In genomic region chr12:108037446-108037845, GRCm38 (mm10) we compare ENCODE assay signal across 19 mouse cellular contexts. TPM values are rescaled to one million over a fixed set of nuclear protein-coding genes. Genes with fewer than 3 reads are reported as not detected.
A peak's percentile ranks its signal among the peaks of the same experiment; 100 is the strongest.
DNase-seq lines count a peak whose midpoint lies in the region; ATAC-seq lines count a peak whose summit lies in the region.
"Had no signal": no experiment of that assay in that cellular context is flagged by ENCODE, and none has a peak within 500 bp of the region (broad histone marks: within the 10 kb centered on the region; RNA-seq: fewer than 3 reads in every experiment).

No protein-coding gene starts in this region.

- no peak overlapping the region for H3K27ac ChIP-seq in kidney, embryonic 16.5 days (ENCODE audit: low read length)
- no peak overlapping the region for H3K27ac ChIP-seq in kidney, embryonic 15.5 days
- H3K27ac ChIP-seq in intestine, embryonic 14.5 days (ENCODE audit: low read depth), result peak overlapping the region; percentile 59; the same call in 1 of the 2 replicates
- peak overlapping the region; percentile 82 for H3K27ac ChIP-seq in intestine, embryonic 16.5 days (ENCODE audit: low read length)
- H3K27ac ChIP-seq: embryonic facial prominence, embryonic 13.5 days; forebrain, embryonic 12.5 days; hindbrain, embryonic 15.5 days had no signal

- peaks cover 4% of the 10 kb centered on the region; the same call in 1 of the 2 replicates for H3K4me1 ChIP-seq in kidney, embryonic 16.5 days (ENCODE audit: insufficient read depth, low read length)
- H3K4me1 ChIP-seq in kidney, embryonic 15.5 days, result peaks cover 14% of the 10 kb centered on the region; the same call in 1 of the 2 replicates
- no peaks in the 10 kb centered on the region for H3K4me1 ChIP-seq in intestine, embryonic 14.5 days (replicated peaks; ENCODE audit: control insufficient read depth, insufficient read depth, low read length)
- H3K4me1 ChIP-seq in intestine, embryonic 16.5 days (ENCODE audit: control insufficient read depth, insufficient read depth, low read length), result peaks cover 14% of the 10 kb centered on the region
- H3K4me1 ChIP-seq: embryonic facial prominence, embryonic 13.5 days; forebrain, embryonic 12.5 days; hindbrain, embryonic 15.5 days had no signal

- intact Hi-C loops in left cerebral cortex, postnatal 4 days (cut with DNase I), result no loop called here

- no peak for DNase-seq in intestine, embryonic 14.5 days (ENCODE audit: low spot score)
- peak; percentile 87 for DNase-seq in yolk sac, embryonic 10.5 days (ENCODE audit: low spot score)
- no peak for DNase-seq in left cerebral cortex, postnatal 4 days
- DNase-seq: adrenal gland, postnatal 14 days; cerebellum, adult 11-12 months; cerebellum, adult 9-10 months; cerebellum, postnatal 25 days; gastrocnemius, postnatal 10 days had no signal

- H3K36me3 ChIP-seq in kidney, embryonic 16.5 days (ENCODE audit: insufficient read depth, low read length), result no peaks in the 10 kb centered on the region
- no peaks in the 10 kb centered on the region for H3K36me3 ChIP-seq in kidney, embryonic 15.5 days
- no peaks in the 10 kb centered on the region for H3K36me3 ChIP-seq in intestine, embryonic 14.5 days (ENCODE audit: control insufficient read depth, insufficient read depth, low read length)
- H3K36me3 ChIP-seq in intestine, embryonic 16.5 days (ENCODE audit: control insufficient read depth, insufficient read depth, low read length), result no peaks in the 10 kb centered on the region
- H3K36me3 ChIP-seq: embryonic facial prominence, embryonic 13.5 days; forebrain, embryonic 12.5 days; heart, embryonic 12.5 days; hindbrain, embryonic 15.5 days had no signal

- H3K27me3 ChIP-seq in kidney, embryonic 16.5 days (ENCODE audit: insufficient read depth, low read length), result peaks cover 3% of the 10 kb centered on the region; the same call in 1 of the 2 replicates
- H3K27me3 ChIP-seq in kidney, embryonic 15.5 days, result no peaks in the 10 kb centered on the region; the same call in 1 of the 2 replicates
- no peaks in the 10 kb centered on the region for H3K27me3 ChIP-seq in intestine, embryonic 14.5 days (replicated peaks; ENCODE audit: control insufficient read depth, insufficient read depth, low read length)
- H3K27me3 ChIP-seq in intestine, embryonic 16.5 days (replicated peaks; ENCODE audit: control insufficient read depth, insufficient read depth, low read length), result no peaks in the 10 kb centered on the region
- H3K27me3 ChIP-seq: CH12.LX; embryonic facial prominence, embryonic 13.5 days; forebrain, embryonic 12.5 days had no signal

- ATAC-seq in kidney, embryonic 16.5 days (ENCODE audit: low FRiP score, low TSS enrichment), result no peak
- no peak for ATAC-seq in kidney, embryonic 15.5 days (replicated peaks; ENCODE audit: low FRiP score)
- ATAC-seq in intestine, embryonic 14.5 days (replicated peaks; ENCODE audit: low FRiP score, low TSS enrichment, low read depth), result peak; percentile 56
- ATAC-seq in intestine, embryonic 16.5 days, result peak; percentile 78
- ATAC-seq: activated CD4-positive, CD25-positive, alpha-beta regulatory T cell, adult 4 months; forebrain, embryonic 16.5 days; Patski had no signal

- no peak overlapping the region for H3K4me3 ChIP-seq in kidney, embryonic 16.5 days (ENCODE audit: low read length)
- H3K4me3 ChIP-seq in kidney, embryonic 15.5 days (replicated peaks), result no peak overlapping the region
- H3K4me3 ChIP-seq in intestine, embryonic 14.5 days (ENCODE audit: low read depth, low read length), result no peak overlapping the region
- H3K4me3 ChIP-seq in intestine, embryonic 16.5 days (ENCODE audit: low read length), result no peak overlapping the region
- H3K4me3 ChIP-seq: embryonic facial prominence, embryonic 13.5 days; forebrain, embryonic 12.5 days; heart, embryonic 12.5 days; hindbrain, embryonic 15.5 days had no signal

- H3K9ac ChIP-seq in kidney, embryonic 16.5 days (replicated peaks; ENCODE audit: low read length), result 0 out of 2 replicates have a peak overlapping the region, but pooled peaks have one; percentile 31
- H3K9ac ChIP-seq in kidney, embryonic 15.5 days, result no peak overlapping the region
- no peak overlapping the region for H3K9ac ChIP-seq in intestine, embryonic 14.5 days (ENCODE audit: low read length)
- H3K9ac ChIP-seq in intestine, embryonic 16.5 days (ENCODE audit: low read depth, low read length), result no peak overlapping the region; the same call in 1 of the 2 replicates
- H3K9ac ChIP-seq: embryonic facial prominence, embryonic 13.5 days; forebrain, embryonic 12.5 days; heart, embryonic 12.5 days; hindbrain, embryonic 15.5 days had no signal

- no peak overlapping the region for H3K4me2 ChIP-seq in kidney, embryonic 16.5 days (replicated peaks; ENCODE audit: low read depth, low read length)
- H3K4me2 ChIP-seq in kidney, embryonic 15.5 days, result no peak overlapping the region
- no peak overlapping the region for H3K4me2 ChIP-seq in intestine, embryonic 14.5 days (ENCODE audit: low read length)
- 0 out of 2 replicates have a peak overlapping the region, but pooled peaks have one; percentile 2 for H3K4me2 ChIP-seq in intestine, embryonic 16.5 days (ENCODE audit: low read depth, low read length)
- H3K4me2 ChIP-seq: embryonic facial prominence, embryonic 13.5 days; forebrain, embryonic 12.5 days; heart, embryonic 12.5 days; hindbrain, embryonic 15.5 days had no signal

- no peaks in the 10 kb centered on the region for H3K9me3 ChIP-seq in kidney, embryonic 16.5 days (ENCODE audit: low read length)
- no peaks in the 10 kb centered on the region for H3K9me3 ChIP-seq in kidney, embryonic 15.5 days (replicated peaks)
- H3K9me3 ChIP-seq in intestine, embryonic 14.5 days (ENCODE audit: control insufficient read depth, low read length), result no peaks in the 10 kb centered on the region
- H3K9me3 ChIP-seq in intestine, embryonic 16.5 days (ENCODE audit: control insufficient read depth, low read length), result no peaks in the 10 kb centered on the region
- H3K9me3 ChIP-seq: embryonic facial prominence, embryonic 13.5 days; forebrain, embryonic 12.5 days; heart, embryonic 12.5 days; hindbrain, embryonic 15.5 days had no signal

- WGBS in kidney, embryonic 16.5 days, result 63% methylated on average over 6 of the region's 6 CpGs
- 66% methylated on average over 6 of the region's 6 CpGs for WGBS in kidney, embryonic 15.5 days
- WGBS in intestine, embryonic 14.5 days, result 38% methylated on average over 6 of the region's 6 CpGs
- WGBS in intestine, embryonic 16.5 days, result 35% methylated on average over 6 of the region's 6 CpGs

RNA-seq across cellular contexts. Expression of gene Bcl11b, which starts 34.0 kb away (rescaled TPM):
- 2.6 TPM in 2 replicates for polyA plus RNA-seq in kidney, embryonic 16.5 days (2015; fragmentation: Nextera tagmentation; extraction: Ambion mirVana)
- polyA plus RNA-seq in kidney, embryonic 15.5 days (2015; fragmentation: Nextera tagmentation; extraction: Ambion mirVana), result 3.1 and 3.8 TPM in 2 replicates
- polyA plus RNA-seq in intestine, embryonic 14.5 days (2014; fragmentation: Nextera tagmentation; extraction: Ambion mirVana), result 8.3 and 8.8 TPM in 2 replicates
- 3.4 and 5.5 TPM in 2 replicates for polyA plus RNA-seq in intestine, embryonic 16.5 days (2015; fragmentation: Nextera tagmentation; extraction: Ambion mirVana)
- total RNA-seq in left cerebral cortex, postnatal 4 days (2021), result 100 to 1,000 TPM; 125 to 127 TPM
- total RNA-seq: CH12.LX had no signal

Comparison
In these comparisons a context has a peak if more than half of its experiments do, and no peak if none do; other contexts are left out.
1. ATAC-seq: peak in intestine, embryonic 14.5 days (single experiment) and intestine, embryonic 16.5 days (single experiment); none in kidney, embryonic 16.5 days (single experiment) and kidney, embryonic 15.5 days (single experiment).
2. H3K27ac ChIP-seq: peak in intestine, embryonic 14.5 days (single experiment) and intestine, embryonic 16.5 days (single experiment); none in kidney, embryonic 16.5 days (single experiment) and kidney, embryonic 15.5 days (single experiment).